Mouse (Mus musculus): Measurements from ENCODE around the gene Stat5a. TPM values are rescaled to one million over a fixed set of nuclear protein-coding genes. Genes with fewer than 3 reads are reported as not detected.
A peak's percentile ranks its signal among the peaks of the same experiment; 100 is the strongest.

Gene Stat5a
- total and polyA plus RNA-seq, 3 experiments, result 106 to 162 (median 157) TPM

DNA sequence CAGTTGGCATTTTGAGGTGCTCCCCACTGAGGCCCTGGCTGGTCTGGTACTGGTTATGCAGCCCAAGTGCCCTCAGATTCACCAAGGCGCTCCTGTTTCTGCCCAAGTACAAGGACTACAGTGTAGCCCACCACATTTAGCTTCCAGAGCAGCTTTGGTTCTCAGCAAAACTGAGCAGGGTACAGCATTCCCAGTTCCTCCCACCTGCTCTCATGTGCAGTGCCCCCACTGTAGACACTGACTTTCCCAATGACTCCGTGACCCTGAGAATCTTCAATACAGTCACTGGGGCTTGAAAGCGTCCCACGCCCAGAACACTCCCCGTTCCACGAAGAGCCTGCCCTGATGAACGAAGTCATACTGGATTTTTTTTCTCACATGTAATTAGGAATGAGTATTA, 71.5 kb downstream of the Stat5a start:
- Histone ChIP-seq H3K4me1 (ENCODE audit: insufficient read depth, low read depth, low read length) (peaks cover 76% of the 10 kb centered on the region), H3K27me3 (ENCODE audit: insufficient read depth, low read length) (no peaks in the 10 kb centered on the region), H3K4me3 (ENCODE audit: low read depth, low read length) (no peak overlapping the region), H3K36me3 (replicated peaks) (peaks cover 58% of the 10 kb centered on the region), H3K9me3 (replicated peaks) (no peaks in the 10 kb centered on the region)
- no peak for DNase-seq (ENCODE audit: low spot score)
- TF ChIP-seq TAL1 (conservative IDR thresholded peaks at IDR 0.05; ENCODE audit: low read depth, low read length) (no peak), GATA2 (IDR thresholded peaks at IDR 0.05; ENCODE audit: borderline replicate concordance, low read depth, low read length) (no peak), CTCF (IDR thresholded peaks at IDR 0.05; ENCODE audit: low read depth, low read length) (no peak), POLR2AphosphoS5 (IDR thresholded peaks at IDR 0.05; ENCODE audit: insufficient replicate concordance, low read depth, low read length) (no peak), GATA1 (IDR thresholded peaks at IDR 0.05; ENCODE audit: borderline replicate concordance, low read length) (no peak)
- ATAC-seq (ENCODE audit: extremely low read depth, insufficient number of reproducible peaks, low FRiP score, poor library complexity, severe bottlenecking), result no peak

DNA sequence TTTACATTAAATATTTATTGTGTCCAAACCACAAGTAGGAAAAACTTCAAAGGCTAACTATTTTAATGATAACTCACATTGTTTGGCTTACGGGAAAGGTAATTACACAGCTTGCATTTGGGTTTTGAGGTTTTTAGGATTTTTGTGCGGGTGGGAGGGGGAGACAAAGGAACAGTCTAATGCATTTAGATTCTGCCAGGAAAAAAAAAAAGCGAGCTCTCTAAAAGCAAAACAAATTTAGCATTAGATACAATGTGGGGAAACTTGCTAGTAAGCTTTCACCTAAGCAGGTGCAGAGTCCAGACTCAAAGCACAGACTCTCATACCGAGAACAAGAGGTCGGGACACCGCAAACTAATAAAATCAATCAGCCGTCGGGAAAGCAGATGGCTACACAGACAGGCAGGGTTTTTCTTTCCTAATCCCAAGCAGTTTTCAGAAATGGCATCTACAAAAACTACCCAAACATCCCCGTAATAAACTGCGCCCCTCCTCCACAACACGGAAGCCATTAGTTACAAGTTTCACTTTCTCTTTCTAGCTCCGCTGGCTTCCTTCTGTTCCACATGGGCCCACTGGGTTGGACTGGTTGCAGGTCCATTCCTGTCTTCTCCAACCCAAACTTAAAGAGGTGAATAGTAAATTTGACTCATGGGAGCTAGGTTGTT, 72.2 kb downstream of the Stat5a start:
- Histone ChIP-seq H3K36me3 (replicated peaks) (peaks cover 57% of the 10 kb centered on the region), H3K27me3 (ENCODE audit: insufficient read depth, low read length) (no peaks in the 10 kb centered on the region), H3K4me3 (ENCODE audit: low read depth, low read length) (peak overlapping the region; percentile 54; the same call in 1 of the 2 replicates), H3K4me1 (ENCODE audit: insufficient read depth, low read depth, low read length) (peaks cover 79% of the 10 kb centered on the region), H3K9me3 (replicated peaks) (no peaks in the 10 kb centered on the region)
- TF ChIP-seq CTCF (IDR thresholded peaks at IDR 0.05; ENCODE audit: low read depth, low read length), result no peak
- no peak for TF ChIP-seq POLR2AphosphoS5 (IDR thresholded peaks at IDR 0.05; ENCODE audit: insufficient replicate concordance, low read depth, low read length)
- no peak for TF ChIP-seq GATA2 (IDR thresholded peaks at IDR 0.05; ENCODE audit: borderline replicate concordance, low read depth, low read length)
- TF ChIP-seq GATA1 (IDR thresholded peaks at IDR 0.05; ENCODE audit: borderline replicate concordance, low read length), result no peak
- no peak for TF ChIP-seq TAL1 (conservative IDR thresholded peaks at IDR 0.05; ENCODE audit: low read depth, low read length)
- DNase-seq (ENCODE audit: low spot score), result no peak
- no peak for ATAC-seq (ENCODE audit: extremely low read depth, insufficient number of reproducible peaks, low FRiP score, poor library complexity, severe bottlenecking)

Other genes with a start within 250 kb of the Stat5a start
- 47.6 and 54.9 TPM in 2 replicates for gene Nkiras2, start 240.1 kb upstream of the Stat5a start, total RNA-seq (2014; fragmentation: Nextera tagmentation)
- gene Nkiras2, start 240.1 kb upstream of the Stat5a start, total RNA-seq (2017), result 18.4 and 22.7 TPM in 2 replicates
- 36.1 and 40.4 TPM in 2 replicates for gene Nkiras2, start 240.1 kb upstream of the Stat5a start, polyA plus RNA-seq (2012)
- 234 and 254 TPM in 2 replicates for gene Dnajc7, start 239.2 kb upstream of the Stat5a start, total RNA-seq (2014; fragmentation: Nextera tagmentation)
- gene Dnajc7, start 239.2 kb upstream of the Stat5a start, total RNA-seq (2017), result 142 and 151 TPM in 2 replicates
- gene Dnajc7, start 239.2 kb upstream of the Stat5a start, polyA plus RNA-seq (2012), result 98.8 and 140 TPM in 2 replicates
- not detected in 2 replicates for gene Zfp385c, start 166.9 kb upstream of the Stat5a start, total RNA-seq (2014; fragmentation: Nextera tagmentation)
- 0.11 and 0.23 TPM in 2 replicates for gene Zfp385c, start 166.9 kb upstream of the Stat5a start, total RNA-seq (2017)
- not detected in 2 replicates for gene Zfp385c, start 166.9 kb upstream of the Stat5a start, polyA plus RNA-seq (2012)
- gene Dhx58, start 155.1 kb upstream of the Stat5a start, total RNA-seq (2014; fragmentation: Nextera tagmentation), result 1.4 and 2.0 TPM in 2 replicates
- gene Dhx58, start 155.1 kb upstream of the Stat5a start, total RNA-seq (2017), result 4.2 and 4.7 TPM in 2 replicates
- gene Dhx58, start 155.1 kb upstream of the Stat5a start, polyA plus RNA-seq (2012), result 2.6 TPM in 2 replicates
- gene Kat2a, start 146.9 kb upstream of the Stat5a start, total RNA-seq (2014; fragmentation: Nextera tagmentation), result 46.8 and 47.0 TPM in 2 replicates
- 17.9 and 18.8 TPM in 2 replicates for gene Kat2a, start 146.9 kb upstream of the Stat5a start, total RNA-seq (2017)
- gene Kat2a, start 146.9 kb upstream of the Stat5a start, polyA plus RNA-seq (2012), result 93.4 and 94.2 TPM in 2 replicates
- gene Hspb9, start 145.5 kb upstream of the Stat5a start, total RNA-seq (2014; fragmentation: Nextera tagmentation), result 2.4 TPM in 1 of 2 replicates, not detected in the other
- gene Hspb9, start 145.5 kb upstream of the Stat5a start, total RNA-seq (2017), result 0.22 and 0.35 TPM in 2 replicates
- 0.55 and 0.61 TPM in 2 replicates for gene Hspb9, start 145.5 kb upstream of the Stat5a start, polyA plus RNA-seq (2012)
- 181 and 202 TPM in 2 replicates for gene Rab5c, start 121.1 kb upstream of the Stat5a start, total RNA-seq (2014; fragmentation: Nextera tagmentation)
- gene Rab5c, start 121.1 kb upstream of the Stat5a start, total RNA-seq (2017), result 153 and 173 TPM in 2 replicates
- gene Rab5c, start 121.1 kb upstream of the Stat5a start, polyA plus RNA-seq (2012), result 362 and 429 TPM in 2 replicates
- not detected in 2 replicates for gene Kcnh4, start 99.4 kb upstream of the Stat5a start, total RNA-seq (2014; fragmentation: Nextera tagmentation)
- not detected in 2 replicates for gene Kcnh4, start 99.4 kb upstream of the Stat5a start, total RNA-seq (2017)
- not detected in 2 replicates for gene Kcnh4, start 99.4 kb upstream of the Stat5a start, polyA plus RNA-seq (2012)
- not detected in 2 replicates for gene Hcrt, start 96.4 kb upstream of the Stat5a start, total RNA-seq (2014; fragmentation: Nextera tagmentation)
- not detected in 2 replicates for gene Hcrt, start 96.4 kb upstream of the Stat5a start, total RNA-seq (2017)
- not detected in 2 replicates for gene Hcrt, start 96.4 kb upstream of the Stat5a start, polyA plus RNA-seq (2012)
- gene Ghdc, start 88.4 kb upstream of the Stat5a start, total RNA-seq (2014; fragmentation: Nextera tagmentation), result 6.0 and 6.3 TPM in 2 replicates
- gene Ghdc, start 88.4 kb upstream of the Stat5a start, total RNA-seq (2017), result 3.6 and 4.4 TPM in 2 replicates
- gene Ghdc, start 88.4 kb upstream of the Stat5a start, polyA plus RNA-seq (2012), result 3.8 and 3.9 TPM in 2 replicates
- gene Stat5b, start 8.6 kb upstream of the Stat5a start, total RNA-seq (2014; fragmentation: Nextera tagmentation), result 91.4 and 93.0 TPM in 2 replicates
- gene Stat5b, start 8.6 kb upstream of the Stat5a start, total RNA-seq (2017), result 52.2 and 55.9 TPM in 2 replicates
- 65.8 and 73.5 TPM in 2 replicates for gene Stat5b, start 8.6 kb upstream of the Stat5a start, polyA plus RNA-seq (2012)
- 81.1 and 87.5 TPM in 2 replicates for gene Stat3, start 80.2 kb downstream of the Stat5a start, total RNA-seq (2014; fragmentation: Nextera tagmentation)
- gene Stat3, start 80.2 kb downstream of the Stat5a start, total RNA-seq (2017), result 69.3 and 70.3 TPM in 2 replicates
- 42.1 and 63.5 TPM in 2 replicates for gene Stat3, start 80.2 kb downstream of the Stat5a start, polyA plus RNA-seq (2012)
- 13.1 and 15.0 TPM in 2 replicates for gene Cavin1, start 111.5 kb downstream of the Stat5a start, total RNA-seq (2014; fragmentation: Nextera tagmentation)
- gene Cavin1, start 111.5 kb downstream of the Stat5a start, total RNA-seq (2017), result 3.1 and 3.8 TPM in 2 replicates
- 37.0 and 39.4 TPM in 2 replicates for gene Cavin1, start 111.5 kb downstream of the Stat5a start, polyA plus RNA-seq (2012)
- gene Atp6v0a1, start 150.1 kb downstream of the Stat5a start, total RNA-seq (2014; fragmentation: Nextera tagmentation), result 109 and 180 TPM in 2 replicates
- 53.7 and 77.6 TPM in 2 replicates for gene Atp6v0a1, start 150.1 kb downstream of the Stat5a start, total RNA-seq (2017)
- gene Atp6v0a1, start 150.1 kb downstream of the Stat5a start, polyA plus RNA-seq (2012), result 25.8 and 26.3 TPM in 2 replicates
- gene Naglu, start 210.7 kb downstream of the Stat5a start, total RNA-seq (2014; fragmentation: Nextera tagmentation), result 6.1 and 6.3 TPM in 2 replicates
- gene Naglu, start 210.7 kb downstream of the Stat5a start, total RNA-seq (2017), result 14.2 and 18.4 TPM in 2 replicates
- gene Naglu, start 210.7 kb downstream of the Stat5a start, polyA plus RNA-seq (2012), result 5.1 and 6.4 TPM in 2 replicates
- gene Hsd17b1, start 219.1 kb downstream of the Stat5a start, total RNA-seq (2014; fragmentation: Nextera tagmentation), result not detected in 2 replicates
- 0.44 and 0.76 TPM in 2 replicates for gene Hsd17b1, start 219.1 kb downstream of the Stat5a start, total RNA-seq (2017)
- gene Hsd17b1, start 219.1 kb downstream of the Stat5a start, polyA plus RNA-seq (2012), result 0.12 and 0.20 TPM in 2 replicates
- gene Coasy, start 223.2 kb downstream of the Stat5a start, total RNA-seq (2014; fragmentation: Nextera tagmentation), result 23.6 and 26.7 TPM in 2 replicates
- gene Coasy, start 223.2 kb downstream of the Stat5a start, total RNA-seq (2017), result 31.7 and 32.6 TPM in 2 replicates
- 39.3 and 43.6 TPM in 2 replicates for gene Coasy, start 223.2 kb downstream of the Stat5a start, polyA plus RNA-seq (2012)
- 40.5 and 43.2 TPM in 2 replicates for gene Mlx, start 227.9 kb downstream of the Stat5a start, total RNA-seq (2014; fragmentation: Nextera tagmentation)
- gene Mlx, start 227.9 kb downstream of the Stat5a start, total RNA-seq (2017), result 45.5 and 45.9 TPM in 2 replicates
- gene Mlx, start 227.9 kb downstream of the Stat5a start, polyA plus RNA-seq (2012), result 13.0 and 17.8 TPM in 2 replicates
- 11.1 and 15.7 TPM in 2 replicates for gene Psmc3ip, start 236.1 kb downstream of the Stat5a start, total RNA-seq (2014; fragmentation: Nextera tagmentation)
- 27.0 and 29.8 TPM in 2 replicates for gene Psmc3ip, start 236.1 kb downstream of the Stat5a start, total RNA-seq (2017)
- 20.5 and 20.6 TPM in 2 replicates for gene Psmc3ip, start 236.1 kb downstream of the Stat5a start, polyA plus RNA-seq (2012)

Measured in G1E (cell line).